21 mouse cellular contexts compared by ENCODE assay signal in genomic region chr11:20018905-20019304, GRCm38 (mm10).
"Had no signal": no experiment of that assay in that cellular context is flagged by ENCODE, and none has a peak within 500 bp of the region (broad histone marks: within the 10 kb centered on the region; RNA-seq: fewer than 3 reads in every experiment).

No protein-coding gene starts in this region.

- H3K4me1 ChIP-seq: lung, embryonic 15.5 days; midbrain, embryonic 10.5 days; midbrain, embryonic 12.5 days; neural tube, embryonic 13.5 days; neural tube, embryonic 15.5 days; stomach, embryonic 15.5 days had no signal

- H3K27ac ChIP-seq: liver, embryonic 15.5 days; lung, embryonic 15.5 days; macrophage; midbrain, embryonic 10.5 days; midbrain, embryonic 12.5 days; neural tube, embryonic 13.5 days; neural tube, embryonic 15.5 days; stomach, embryonic 15.5 days; stomach, postnatal 0 days had no signal

- H3K9ac ChIP-seq: liver, embryonic 15.5 days; liver, postnatal 0 days; lung, embryonic 15.5 days; midbrain, embryonic 12.5 days; neural tube, embryonic 13.5 days; neural tube, embryonic 15.5 days; stomach, embryonic 15.5 days had no signal

- DNase-seq: liver, postnatal 0 days; lung, adult 2 months; lung, postnatal 14 days; lung, postnatal 36 days; midbrain, embryonic 14.5 days; right cerebral cortex, postnatal 14 days; thymus, adult 2 months; thymus, postnatal 25 days; thymus, postnatal 4 days had no signal

- H3K4me3 ChIP-seq: liver, embryonic 15.5 days; lung, embryonic 15.5 days; midbrain, embryonic 10.5 days; midbrain, embryonic 12.5 days; myocyte; neural tube, embryonic 13.5 days; neural tube, embryonic 15.5 days; stomach, embryonic 15.5 days had no signal

- ATAC-seq: lung, postnatal 0 days; midbrain, embryonic 16.5 days had no signal

- H3K27me3 ChIP-seq: liver, embryonic 15.5 days; lung, embryonic 15.5 days; midbrain, embryonic 12.5 days; neural tube, embryonic 13.5 days; neural tube, embryonic 15.5 days; stomach, embryonic 15.5 days had no signal
